Mouse (Mus musculus) ES-Bruce4 (cell line): ENCODE data around the gene Plp1.

Experiments
- CTCF ChIP-seq: IDR thresholded peaks from one replicate; pipeline ENCODE4 v1.8.1; 2011; ENCODE audit warnings: low read depth, low read length
- EP300 ChIP-seq: IDR thresholded peaks from 2 replicates; pipeline ENCODE4 v1.6.1; 2011; ENCODE audit warnings: low read depth, low read length; ENCODE audit not compliant: insufficient read depth
- POLR2A ChIP-seq: IDR thresholded peaks from one replicate; pipeline ENCODE4 v1.8.1; 2011; ENCODE audit warnings: low read length; ENCODE audit not compliant: insufficient read depth

- TF ChIP-seq CTCF (no peak), POLR2A (no peak), EP300 (no peak)
Observed at GRCm38 (mm10) chrX:136779262-136779661, 43.2 kb upstream of the Plp1 start.
